Mouse (Mus musculus): ENCODE data around the gene Ctnnd1.

GRCm38 (mm10) chr2:84556888-84557514 lies 93.6 kb downstream of the Ctnnd1 start:
- TF ChIP-seq GATA1 (IDR thresholded peaks at IDR 0.05; ENCODE audit: borderline replicate concordance, low read length) (no peak), FLI1 (IDR thresholded peaks at IDR 0.05; ENCODE audit: low read length) (no peak)

Measured in megakaryocyte, embryonic 14.5 days (primary cell).